Mouse (Mus musculus) layer of hippocampus, postnatal 25 days (tissue): ENCODE measurements around the gene Lypd6b. TPM values are rescaled to one million over a fixed set of nuclear protein-coding genes. Genes with fewer than 3 reads are reported as not detected.

Experiments
- DNase-seq, 2 experiments: peaks; one replicate each; pipeline ENCODE4 v3.0.0; 2022; ENCODE audit warnings: mixed read lengths in 2 of 2, low spot score in 1 of 2; ENCODE audit errors: extremely low spot score in 1 of 2
- total RNA-seq, 2 experiments: library from RNA; stranded (reverse); gene quantifications; 2 replicates each; pipeline ENCODE4 v1.2.3; 2021

The Lypd6b gene
- total RNA-seq, 2 experiments from 2014 or later: 4.2 to 4.3 TPM

DNA sequence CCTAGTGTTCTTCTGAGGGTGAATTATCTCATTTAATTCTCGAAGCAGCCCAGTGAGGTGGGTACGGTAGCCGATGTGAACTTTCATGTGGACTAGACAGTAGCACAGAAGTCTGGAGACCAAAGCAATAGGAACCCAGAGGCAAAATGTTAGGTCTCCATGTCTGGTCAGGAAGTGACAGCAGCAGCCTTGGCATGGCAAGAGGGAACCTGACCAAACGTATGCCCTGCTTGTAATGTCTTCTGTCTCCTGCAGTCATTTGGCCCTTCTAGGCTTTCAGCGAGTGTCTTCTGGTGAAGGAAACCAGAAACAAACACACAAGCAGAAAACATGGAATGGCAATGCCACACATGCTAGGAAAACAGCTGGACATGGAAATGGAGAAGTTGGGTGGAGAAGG is 29.1 kb downstream of the Lypd6b start:
- no peak for DNase-seq

DNA sequence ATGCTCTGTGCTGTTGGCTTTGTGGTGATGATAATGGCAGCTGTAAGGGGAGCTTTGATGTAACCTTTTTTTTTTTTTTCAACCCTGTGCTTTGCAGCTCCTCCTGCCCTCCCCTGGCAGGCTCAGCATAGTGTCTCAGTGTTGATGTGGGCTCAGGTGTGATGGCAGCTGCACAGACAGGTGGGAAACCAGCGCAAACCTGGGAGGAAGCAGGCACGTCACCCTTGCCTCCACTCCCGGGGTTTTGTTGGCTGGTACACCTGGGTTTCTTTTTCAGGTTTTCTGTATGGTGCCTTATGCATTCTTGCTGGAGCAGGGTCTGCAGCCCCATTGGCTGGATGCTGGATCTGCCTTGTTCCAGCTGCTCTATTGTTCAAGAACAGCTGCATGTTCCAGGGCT is 29.7 kb downstream of the Lypd6b start:
- DNase-seq: no peak

DNA sequence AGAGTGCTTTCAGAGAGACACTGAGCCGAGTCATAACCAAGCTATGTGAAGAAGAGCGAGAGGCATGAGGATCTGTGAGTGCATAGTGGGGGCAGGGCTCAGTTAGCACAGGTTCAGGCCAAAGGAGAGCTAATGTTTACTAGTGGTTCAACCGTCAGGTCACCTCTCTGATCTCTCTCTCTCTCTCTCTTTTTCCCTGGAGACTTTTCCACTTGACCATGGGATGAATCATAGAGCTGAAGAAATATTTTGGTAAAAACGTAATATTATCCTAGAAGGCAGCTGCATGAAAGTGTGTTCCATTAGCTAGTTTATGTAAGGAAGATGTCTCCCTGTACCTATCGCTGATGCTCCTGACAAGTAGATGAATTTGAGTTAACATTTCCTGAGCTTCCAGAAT is 30.6 kb downstream of the Lypd6b start:
- DNase-seq: no peak

DNA sequence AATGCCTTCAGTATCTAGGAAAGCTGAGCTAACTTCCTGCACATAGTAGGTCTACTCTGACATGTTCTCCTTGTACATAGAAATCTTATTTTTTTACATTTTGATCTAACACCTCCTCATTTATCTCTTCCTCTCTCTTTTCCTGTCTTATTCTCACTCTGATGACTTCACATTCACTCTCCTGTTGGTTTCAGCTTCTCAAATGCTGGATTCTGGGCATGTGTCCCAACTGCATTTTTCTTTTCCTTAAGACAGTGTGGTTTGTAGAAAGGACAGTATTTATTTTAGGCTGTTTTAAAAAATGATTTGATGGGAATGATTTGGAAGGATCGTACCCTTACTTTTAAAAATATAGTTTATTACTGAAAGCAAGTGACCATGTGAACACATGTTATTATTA is 34.8 kb downstream of the Lypd6b start:
- no peak for DNase-seq

DNA sequence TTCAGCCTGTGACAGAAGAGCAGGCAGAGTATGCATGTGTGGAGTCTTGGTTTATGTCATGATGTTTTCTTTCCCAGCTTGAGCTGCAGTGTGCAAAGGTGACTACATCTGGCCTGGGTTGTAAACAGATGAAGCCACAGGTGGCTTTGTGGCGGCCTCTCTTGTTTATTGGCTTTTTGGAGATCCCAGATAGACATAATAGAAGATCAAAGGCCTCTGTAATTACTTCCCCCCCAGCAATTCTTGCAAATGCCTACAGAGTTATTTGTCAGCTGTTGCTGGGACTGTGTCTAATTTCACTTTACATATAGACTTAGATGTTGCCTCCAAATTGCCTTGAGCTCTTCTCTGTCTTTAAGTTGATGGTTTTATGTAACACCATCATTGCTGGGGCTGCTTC is 38.1 kb downstream of the Lypd6b start:
- DNase-seq: no peak

DNA sequence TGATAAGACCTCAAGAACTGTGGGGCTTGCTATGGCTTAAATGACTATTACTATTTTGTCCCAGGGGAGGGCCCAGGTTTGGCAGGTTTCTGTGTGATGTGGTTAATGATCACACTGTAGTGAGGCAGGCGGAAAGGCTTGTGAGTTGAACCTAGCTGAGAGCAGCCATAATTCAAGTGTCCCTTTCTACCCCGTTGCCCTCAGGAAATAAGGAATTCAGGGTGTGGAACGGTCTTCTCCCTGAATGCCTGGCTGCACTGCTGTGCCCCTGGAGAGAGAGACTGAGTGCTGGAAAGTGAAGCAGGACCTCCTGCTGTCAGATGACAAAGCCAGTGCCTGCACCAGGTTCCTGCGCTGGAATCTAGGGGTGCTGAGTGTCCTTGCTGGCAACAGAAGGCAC is 40.3 kb downstream of the Lypd6b start:
- no peak for DNase-seq

DNA sequence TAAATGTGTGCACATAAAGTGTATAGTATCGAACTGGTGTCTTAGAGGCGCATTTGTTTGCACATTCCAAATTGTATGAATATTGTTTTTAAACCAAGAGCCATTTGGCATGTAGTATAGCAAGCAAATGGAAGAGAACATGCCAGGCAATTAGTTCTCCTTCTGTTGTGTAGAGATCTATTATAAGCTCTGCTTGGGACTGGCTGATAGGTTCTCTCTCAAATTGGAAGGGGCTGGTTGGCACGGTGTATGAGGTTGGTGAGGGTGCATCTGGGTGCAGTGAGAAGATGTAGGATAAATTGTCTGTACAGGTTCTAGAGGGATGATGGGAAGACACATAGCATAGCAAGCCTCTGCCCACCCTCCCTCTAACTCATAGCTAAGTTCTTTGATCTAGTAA is 42.9 kb downstream of the Lypd6b start:
- no peak for DNase-seq

DNA sequence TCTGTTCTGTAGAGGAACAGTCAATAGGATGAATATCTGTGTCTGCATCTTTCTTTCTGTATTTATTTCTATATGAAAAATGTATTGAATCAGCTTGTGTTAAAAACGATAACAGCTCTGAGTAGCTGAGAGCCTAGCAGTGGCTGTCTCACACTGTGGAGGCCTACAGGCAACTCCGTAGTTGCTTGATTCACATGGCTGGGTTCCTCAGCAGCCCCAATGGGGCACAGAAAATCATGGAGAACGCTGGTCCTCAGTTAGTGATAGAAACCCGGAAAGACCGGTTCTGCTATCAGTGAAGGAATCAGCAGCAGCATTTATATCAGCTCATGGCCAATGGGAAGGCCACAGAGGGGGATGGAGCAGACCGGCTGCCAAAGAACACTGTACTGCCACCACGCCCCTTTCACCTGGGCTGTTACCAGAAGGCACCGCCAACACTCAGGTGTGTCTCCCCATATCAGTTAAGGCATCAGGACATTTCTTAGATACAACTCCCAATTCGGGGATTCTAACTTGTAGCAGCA is 44.9 kb downstream of the Lypd6b start:
- DNase-seq: no peak

DNA sequence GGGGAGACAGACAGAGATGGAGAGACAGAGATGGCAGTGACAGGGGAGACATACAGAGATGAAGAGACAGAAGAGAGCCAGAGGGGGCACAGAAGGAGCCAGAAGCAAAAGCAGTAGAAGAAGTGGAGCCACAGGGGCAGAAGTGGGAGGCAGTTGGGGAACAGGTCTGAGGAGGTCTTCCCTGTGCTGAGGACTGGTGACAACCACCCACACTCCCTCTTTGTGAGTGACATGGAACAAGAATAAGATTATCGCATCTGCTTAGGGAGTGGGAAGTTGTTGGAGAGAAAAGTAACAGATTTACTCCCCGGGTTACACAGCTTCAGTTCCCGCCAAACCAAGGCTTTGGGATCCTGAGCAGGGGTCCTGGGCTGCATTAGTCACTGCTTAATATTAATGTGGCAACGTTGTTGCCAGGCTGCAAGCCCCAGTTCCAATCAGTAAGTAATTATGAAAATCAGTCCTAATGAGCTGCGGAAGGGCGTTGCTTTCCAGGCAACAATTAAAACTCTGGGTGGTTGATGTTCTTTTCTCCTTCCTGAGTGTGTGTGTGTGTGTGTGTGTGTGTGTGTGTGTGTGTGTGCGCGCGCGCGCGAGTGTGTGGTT is 50.1 kb downstream of the Lypd6b start:
- DNase-seq: no peak

DNA sequence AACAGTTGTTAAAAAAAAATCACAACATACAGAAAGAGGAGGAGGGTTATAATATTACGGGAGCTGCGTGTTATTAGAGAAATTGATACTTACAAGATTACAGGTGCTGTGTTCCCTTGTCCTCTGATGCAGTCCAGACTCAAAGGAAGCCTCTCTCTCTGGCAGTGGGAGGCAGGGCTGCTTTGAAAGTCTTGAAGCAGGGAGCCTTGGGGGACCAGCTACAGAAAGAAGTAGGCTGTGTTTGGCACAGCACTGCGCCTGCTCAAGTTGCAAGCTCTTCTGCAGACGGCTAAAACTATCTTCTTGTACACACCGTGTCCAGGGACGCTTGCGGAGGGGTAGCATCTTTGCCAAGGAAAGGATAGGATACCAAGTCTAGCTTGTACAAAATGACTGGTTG is 51.1 kb downstream of the Lypd6b start:
- DNase-seq: no peak

DNA sequence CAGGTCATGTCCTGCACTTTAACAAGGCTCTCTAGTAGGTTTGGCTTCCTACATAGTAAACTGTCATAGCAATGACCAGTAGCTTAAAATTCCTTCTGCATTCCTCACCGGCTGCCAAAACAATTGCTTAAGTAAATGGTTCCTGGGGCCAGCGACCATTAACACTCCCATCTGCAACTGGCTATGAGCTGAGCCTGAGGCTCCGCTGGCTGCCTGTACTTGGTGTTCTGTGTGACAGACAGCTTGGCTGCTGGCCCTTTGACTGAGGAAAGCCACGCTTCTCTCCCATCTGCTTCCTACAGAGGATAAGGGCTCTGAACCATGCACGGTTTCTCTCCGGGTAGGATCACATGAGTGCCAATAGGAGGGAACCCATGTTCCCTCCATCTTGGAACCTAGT is 53.1 kb downstream of the Lypd6b start:
- no peak for DNase-seq

DNA sequence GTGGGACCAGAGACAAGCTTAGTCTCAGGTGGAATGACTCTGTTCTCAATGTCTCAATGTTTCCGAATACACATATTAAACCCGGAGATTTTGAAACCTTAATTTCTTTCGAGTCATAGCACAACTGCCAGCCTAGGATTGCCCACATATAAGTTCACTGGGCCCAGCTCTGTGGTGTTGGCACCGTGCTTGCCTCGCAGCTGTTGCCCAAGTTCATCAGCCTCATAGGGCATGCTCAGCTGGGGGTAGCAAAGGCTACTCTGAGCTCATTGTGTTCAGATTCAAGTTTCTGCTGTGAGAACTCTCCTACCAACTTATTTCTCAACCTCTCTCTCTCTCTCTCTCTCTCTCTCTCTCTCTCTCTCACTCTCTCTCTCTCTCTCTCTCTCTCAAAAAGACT is 53.6 kb downstream of the Lypd6b start:
- no peak for DNase-seq

DNA sequence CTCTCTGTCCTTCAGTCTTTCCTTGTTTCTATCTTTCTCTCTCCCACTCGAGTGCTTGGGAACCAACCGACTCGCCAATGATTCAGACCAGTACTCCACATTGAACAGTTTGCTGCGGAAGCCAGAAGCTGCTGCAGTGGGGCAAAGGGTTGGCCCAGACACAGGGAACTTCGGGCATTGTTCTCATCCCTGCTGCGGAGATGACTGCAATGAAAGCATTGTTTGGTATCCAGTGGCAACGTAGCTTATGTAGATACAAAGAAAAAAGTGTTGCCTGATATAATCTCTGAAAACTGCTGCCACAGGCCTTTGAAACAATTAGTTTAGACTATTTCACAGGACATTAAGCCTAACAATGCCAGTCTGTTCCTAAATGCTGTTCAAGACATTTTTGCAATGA is 57.6 kb downstream of the Lypd6b start:
- DNase-seq: no peak

DNA sequence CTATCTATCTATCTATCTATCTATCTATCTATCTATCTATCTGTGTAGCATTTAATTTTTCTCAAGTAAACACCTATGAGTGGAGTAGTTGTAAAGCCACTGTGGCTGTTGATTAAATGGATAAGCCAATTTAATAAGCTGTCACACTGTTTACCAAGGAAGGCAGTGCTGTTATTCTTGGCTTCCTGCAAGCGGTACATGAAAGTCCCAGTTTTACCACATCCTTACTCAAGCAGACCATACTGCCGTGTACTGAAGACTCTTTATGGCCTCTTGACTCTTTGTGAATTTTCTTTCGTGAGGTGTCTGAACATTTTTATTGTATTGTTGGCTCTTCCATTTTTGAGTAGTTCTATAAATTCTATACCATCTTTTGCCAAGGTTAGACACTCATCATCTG is 58.6 kb downstream of the Lypd6b start:
- no peak for DNase-seq

DNA sequence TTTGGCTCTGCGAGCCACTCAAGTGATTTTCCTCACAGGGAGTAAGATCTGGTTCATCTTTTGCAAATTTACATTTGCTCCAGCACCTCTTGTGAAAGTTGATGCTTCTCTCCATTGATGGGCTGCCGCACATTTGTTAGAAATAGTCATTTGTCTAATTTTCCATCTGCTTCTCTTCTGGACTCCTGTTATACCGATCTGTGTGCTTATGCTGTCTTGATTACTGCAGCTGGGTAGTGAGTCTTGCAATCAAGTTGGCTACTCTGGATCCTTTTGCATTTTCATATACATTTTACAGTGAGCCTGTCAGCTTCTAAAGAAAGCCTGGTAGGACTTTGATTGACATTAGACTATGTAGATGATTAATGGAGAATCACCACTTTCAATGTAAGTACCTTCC is 59.4 kb downstream of the Lypd6b start:
- DNase-seq: no peak

DNA sequence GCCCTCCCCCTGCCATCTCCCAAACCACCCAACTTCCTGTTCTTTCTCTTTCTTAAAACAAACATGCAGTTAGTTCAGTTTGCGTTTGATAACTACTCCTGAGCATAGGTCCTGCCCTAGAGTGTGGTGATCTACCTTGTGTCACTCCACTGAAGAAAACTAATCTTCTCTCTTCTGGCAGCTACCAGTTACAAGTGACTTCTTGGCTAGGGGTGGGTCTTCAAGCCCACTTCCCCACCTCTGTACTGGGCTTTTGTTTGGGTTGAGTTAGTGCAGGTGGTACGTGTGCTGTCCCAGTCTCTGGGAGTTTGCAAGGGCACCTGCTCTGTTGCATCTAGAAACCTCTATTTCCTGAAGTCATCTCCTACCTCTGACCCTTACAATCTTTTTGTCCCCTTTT is 60.3 kb downstream of the Lypd6b start:
- no peak for DNase-seq

DNA sequence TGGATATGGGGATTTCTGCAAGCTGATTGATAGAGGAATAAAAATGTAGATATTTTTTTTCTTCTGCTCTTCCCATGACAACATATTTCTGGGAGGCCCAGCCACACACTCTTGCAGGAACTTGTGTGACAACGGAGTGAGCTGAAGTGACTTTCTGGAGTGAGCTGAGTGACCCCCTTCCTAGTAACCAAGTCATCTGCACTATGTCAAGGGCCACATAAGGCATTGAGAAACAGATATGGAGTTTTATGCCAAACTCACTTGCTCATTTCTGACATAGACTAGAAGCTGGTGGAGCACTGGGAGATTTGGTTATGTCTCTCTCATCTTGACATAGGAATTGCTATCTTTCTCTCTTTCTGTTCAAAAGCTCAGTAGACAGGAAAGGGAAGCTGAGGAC is 62.3 kb downstream of the Lypd6b start:
- no peak for DNase-seq

DNA sequence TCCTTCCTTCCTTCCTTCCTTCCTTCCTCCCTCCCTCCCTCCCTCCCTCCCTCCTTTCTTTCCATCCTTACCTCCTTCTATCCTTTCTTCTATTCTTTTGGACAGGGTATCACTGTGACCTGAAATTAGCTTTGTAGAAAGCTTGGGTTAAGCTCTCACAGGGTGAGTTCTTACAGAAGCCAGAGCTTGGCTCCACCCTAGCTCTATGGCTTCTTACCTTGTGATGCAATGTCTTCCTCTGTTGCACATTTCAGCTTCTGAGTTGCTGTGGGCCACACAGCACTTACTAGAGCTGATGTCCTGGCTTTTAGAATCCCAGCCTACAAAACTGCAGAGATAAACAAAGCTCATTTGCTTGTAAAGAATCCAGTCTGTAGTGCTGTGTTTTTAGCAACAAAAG is 64.5 kb downstream of the Lypd6b start:
- DNase-seq: no peak

DNA sequence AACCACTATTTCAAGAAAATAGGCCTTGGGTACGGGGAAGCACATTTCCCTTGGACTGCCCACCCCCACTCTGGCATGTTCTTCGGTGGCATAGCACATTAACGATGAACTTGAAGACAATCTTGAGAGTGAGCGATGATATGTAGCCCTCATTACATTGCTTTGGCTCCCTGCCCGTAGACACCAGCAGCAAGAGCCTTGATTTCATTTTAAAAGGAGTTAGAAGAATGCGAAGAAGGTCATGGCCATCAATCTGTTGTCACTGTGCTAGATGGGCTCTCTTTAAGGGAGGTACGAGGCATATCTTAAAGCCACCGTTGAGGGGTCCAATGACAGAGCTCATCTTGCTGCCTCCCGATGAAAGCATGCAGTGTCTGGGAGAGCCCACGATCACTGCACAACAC is 68.7 kb downstream of the Lypd6b start:
- no peak for DNase-seq

DNA sequence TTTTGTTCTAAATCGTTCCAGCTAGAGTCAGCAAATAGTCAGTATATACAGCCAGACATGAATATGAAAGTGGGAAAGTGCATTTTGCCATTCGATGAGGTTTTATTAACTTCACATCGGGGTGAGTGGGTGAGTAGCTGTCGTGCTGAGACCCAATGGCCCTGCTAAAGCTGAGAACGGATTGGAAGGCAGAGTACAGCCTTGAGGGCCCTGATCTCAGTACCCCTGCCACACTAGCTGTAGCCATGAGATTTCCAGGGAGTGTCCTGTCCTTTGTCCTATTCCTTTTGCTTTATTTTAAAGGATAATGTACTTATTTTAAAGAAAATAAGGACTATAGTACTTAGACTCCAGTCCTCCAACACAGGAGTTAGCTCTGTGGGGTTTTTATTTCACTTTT is 69.1 kb downstream of the Lypd6b start:
- no peak for DNase-seq

DNA sequence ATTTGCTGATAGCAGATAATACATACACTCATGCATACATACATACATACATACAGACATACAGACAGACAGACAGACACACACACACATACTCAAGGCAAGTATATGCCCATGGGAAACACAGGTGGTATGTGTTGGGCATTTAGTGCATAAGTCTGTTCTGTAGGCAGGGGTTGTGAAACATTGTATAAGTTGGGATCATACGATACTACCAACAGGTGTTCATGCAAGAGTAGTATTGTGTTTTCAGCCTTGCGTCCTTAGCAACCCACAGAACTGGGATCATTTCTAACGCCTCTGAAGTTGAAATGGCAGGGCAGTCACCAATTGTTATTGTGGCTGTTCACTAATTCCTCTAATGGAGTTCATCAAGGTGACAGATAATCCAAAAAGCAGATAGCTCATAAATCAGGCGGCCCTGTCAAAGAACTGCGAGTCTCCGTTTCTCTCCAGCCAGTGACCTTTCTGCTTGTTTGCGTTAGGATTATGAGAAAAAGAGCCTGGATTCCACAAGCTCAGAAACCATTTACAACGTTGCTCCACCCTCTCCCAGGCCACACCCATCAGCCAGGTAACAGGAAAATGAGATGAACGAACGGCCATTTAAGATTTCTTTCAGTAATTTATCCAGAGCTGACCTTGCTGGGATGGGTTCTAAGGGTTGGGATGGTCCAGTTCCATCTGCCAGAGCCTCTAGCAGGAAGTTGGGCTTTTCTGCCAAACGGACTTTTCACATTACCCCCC is 72.9 kb downstream of the Lypd6b start:
- no peak for DNase-seq

DNA sequence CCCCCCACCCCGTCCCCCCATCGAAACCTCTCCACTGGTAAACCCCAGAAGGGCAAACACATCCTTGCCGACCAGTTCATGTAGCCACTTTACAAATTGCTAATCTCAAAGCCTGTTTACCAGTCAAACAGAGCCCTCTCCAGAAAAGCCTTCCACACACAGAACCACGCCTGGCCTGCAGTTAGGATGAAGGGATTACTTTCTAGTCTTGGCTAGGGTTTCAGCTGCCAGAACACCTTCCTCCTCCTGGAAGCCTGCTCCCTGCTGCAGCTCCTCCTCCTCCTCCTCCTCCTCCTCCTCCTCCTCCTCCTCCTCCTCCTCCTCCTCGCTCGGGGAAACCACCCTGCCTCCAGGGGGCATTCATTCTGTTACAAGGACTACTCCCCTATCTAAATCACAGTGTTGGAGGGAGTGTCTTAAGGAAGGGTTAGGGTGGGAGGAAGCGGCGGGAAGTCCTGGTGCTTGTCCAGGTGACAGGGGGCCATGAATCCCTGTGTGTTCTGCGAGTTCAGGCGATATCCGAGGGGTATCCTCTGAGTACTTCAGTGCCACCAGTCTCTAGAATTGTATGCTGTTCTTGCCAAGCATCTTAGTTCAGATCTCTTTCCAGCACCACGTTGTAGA is 73.6 kb downstream of the Lypd6b start:
- no peak for DNase-seq
